Mouse (Mus musculus): ENCODE data around the gene Nrf1. TPM values are rescaled to one million over a fixed set of nuclear protein-coding genes. Genes with fewer than 3 reads are reported as not detected.

Nrf1 gene
- polyA plus RNA-seq, 1 experiment from 2014 or later = 78.9 TPM

- Histone ChIP-seq H3K9me3 (no peaks in the 10 kb centered on the region), H3K4me3 (no peak overlapping the region), H3K36me3 (peaks cover 69% of the 10 kb centered on the region), H3K4me1 (no peaks in the 10 kb centered on the region), H3K9ac (replicated peaks) (no peak overlapping the region), H3K27me3 (no peaks in the 10 kb centered on the region), H3K4me2 (replicated peaks) (no peak overlapping the region), H3K27ac (replicated peaks) (no peak overlapping the region)
- no peak for ATAC-seq (ENCODE audit: low FRiP score, low read depth)
- WGBS = 70% methylated on average over 1 of the region's 1 CpGs
These were observed 75.6 kb downstream of the Nrf1 start for GRCm38 (mm10) chr6:30123391-30123790.

GRCm38 (mm10) chr6:30126060-30126459 is 78.3 kb downstream of the Nrf1 start:
- ATAC-seq (ENCODE audit: low FRiP score, low read depth) = no peak
- Histone ChIP-seq H3K4me2 (replicated peaks) (no peak overlapping the region), H3K9me3 (no peaks in the 10 kb centered on the region), H3K4me1 (no peaks in the 10 kb centered on the region), H3K27me3 (no peaks in the 10 kb centered on the region), H3K27ac (replicated peaks) (no peak overlapping the region), H3K36me3 (peaks cover 53% of the 10 kb centered on the region), H3K9ac (replicated peaks) (no peak overlapping the region), H3K4me3 (no peak overlapping the region)
- 92% methylated on average over 7 of the region's 7 CpGs for WGBS

GRCm38 (mm10) chr6:30126766-30127165 is 79.0 kb downstream of the Nrf1 start:
- no peaks in the 10 kb centered on the region for H3K4me1 ChIP-seq
- H3K9me3 ChIP-seq = no peaks in the 10 kb centered on the region
- no peak overlapping the region for H3K4me3 ChIP-seq
- H3K27me3 ChIP-seq = no peaks in the 10 kb centered on the region
- no peak for ATAC-seq (ENCODE audit: low FRiP score, low read depth)
- H3K27ac ChIP-seq (replicated peaks) = no peak overlapping the region
- H3K4me2 ChIP-seq (replicated peaks) = no peak overlapping the region
- H3K9ac ChIP-seq (replicated peaks) = no peak overlapping the region
- 92% methylated on average over 7 of the region's 9 CpGs for WGBS
- peaks cover 50% of the 10 kb centered on the region for H3K36me3 ChIP-seq

- ATAC-seq (ENCODE audit: low FRiP score, low read depth) = no peak
- no peak overlapping the region for H3K27ac ChIP-seq (replicated peaks)
- no peak overlapping the region for H3K4me3 ChIP-seq
- no peak overlapping the region for H3K4me2 ChIP-seq (replicated peaks)
- H3K4me1 ChIP-seq = no peaks in the 10 kb centered on the region; the same call in 1 of the 2 replicates
- no peak overlapping the region for H3K9ac ChIP-seq (replicated peaks)
- H3K27me3 ChIP-seq = no peaks in the 10 kb centered on the region
- H3K9me3 ChIP-seq = no peaks in the 10 kb centered on the region
- H3K36me3 ChIP-seq = peaks cover 51% of the 10 kb centered on the region
- 92% methylated on average over 3 of the region's 3 CpGs for WGBS
These were observed 84.6 kb downstream of the Nrf1 start for GRCm38 (mm10) chr6:30132399-30132798.

- H3K9ac ChIP-seq (replicated peaks) = no peak overlapping the region
- no peaks in the 10 kb centered on the region for H3K9me3 ChIP-seq
- H3K4me3 ChIP-seq = no peak overlapping the region
- ATAC-seq (ENCODE audit: low FRiP score, low read depth) = no peak
- H3K4me2 ChIP-seq (replicated peaks) = no peak overlapping the region
- H3K36me3 ChIP-seq = peaks cover 59% of the 10 kb centered on the region
- H3K27me3 ChIP-seq = no peaks in the 10 kb centered on the region
- WGBS = 50% methylated on average over 3 of the region's 3 CpGs
- no peak overlapping the region for H3K27ac ChIP-seq (replicated peaks)
- no peaks in the 10 kb centered on the region; the same call in 1 of the 2 replicates for H3K4me1 ChIP-seq
These were observed 87.8 kb downstream of the Nrf1 start for GRCm38 (mm10) chr6:30135590-30135989.

- Histone ChIP-seq H3K9ac (replicated peaks) (no peak overlapping the region), H3K4me1 (no peaks in the 10 kb centered on the region; the same call in 1 of the 2 replicates), H3K4me2 (replicated peaks) (no peak overlapping the region), H3K27me3 (no peaks in the 10 kb centered on the region), H3K27ac (replicated peaks) (no peak overlapping the region), H3K36me3 (peaks cover 66% of the 10 kb centered on the region), H3K4me3 (no peak overlapping the region), H3K9me3 (no peaks in the 10 kb centered on the region)
- no peak for ATAC-seq (ENCODE audit: low FRiP score, low read depth)
- 71% methylated on average over 2 of the region's 2 CpGs for WGBS
These were observed 89.4 kb downstream of the Nrf1 start for GRCm38 (mm10) chr6:30137227-30137626.

GRCm38 (mm10) chr6:30139329-30140045 is 91.7 kb downstream of the Nrf1 start:
- H3K4me1 ChIP-seq = no peaks in the 10 kb centered on the region; the same call in 1 of the 2 replicates
- 90% methylated on average over 7 of the region's 7 CpGs for WGBS
- peaks cover 72% of the 10 kb centered on the region for H3K36me3 ChIP-seq
- H3K27me3 ChIP-seq = no peaks in the 10 kb centered on the region
- no peaks in the 10 kb centered on the region for H3K9me3 ChIP-seq
- H3K27ac ChIP-seq (replicated peaks) = no peak overlapping the region
- no peak overlapping the region for H3K9ac ChIP-seq (replicated peaks)
- no peak for ATAC-seq (ENCODE audit: low FRiP score, low read depth)
- H3K4me3 ChIP-seq = no peak overlapping the region
- H3K4me2 ChIP-seq (replicated peaks) = no peak overlapping the region

- 95% methylated on average over 4 of the region's 4 CpGs for WGBS
- no peak for ATAC-seq (ENCODE audit: low FRiP score, low read depth)
These were observed 95.5 kb downstream of the Nrf1 start for GRCm38 (mm10) chr6:30143263-30143662.

GRCm38 (mm10) chr6:30147058-30147457 is 99.3 kb downstream of the Nrf1 start:
- 42% methylated on average over 7 of the region's 7 CpGs for WGBS
- ATAC-seq (ENCODE audit: low FRiP score, low read depth) = no peak

More at GRCm38 (mm10) chr6:30143263-30143662, 95.5 kb downstream of the Nrf1 start:
- H3K27me3 ChIP-seq = no peaks in the 10 kb centered on the region
- H3K36me3 ChIP-seq = peaks cover 64% of the 10 kb centered on the region
- H3K4me1 ChIP-seq = 0 out of 2 replicates have a peak, but pooled peaks cover 5% of the 10 kb centered on the region
- H3K27ac ChIP-seq (replicated peaks) = no peak overlapping the region
- no peaks in the 10 kb centered on the region for H3K9me3 ChIP-seq
- no peak overlapping the region for H3K9ac ChIP-seq (replicated peaks)
- no peak overlapping the region for H3K4me2 ChIP-seq (replicated peaks)
- no peak overlapping the region for H3K4me3 ChIP-seq

GRCm38 (mm10) chr6:30147753-30148152 is 100.0 kb downstream of the Nrf1 start:
- Histone ChIP-seq H3K4me3 (no peak overlapping the region), H3K9me3 (no peaks in the 10 kb centered on the region), H3K9ac (replicated peaks) (no peak overlapping the region), H3K4me1 (peaks cover 13% of the 10 kb centered on the region), H3K4me2 (replicated peaks) (no peak overlapping the region), H3K36me3 (peaks cover 34% of the 10 kb centered on the region), H3K27ac (replicated peaks) (no peak overlapping the region), H3K27me3 (no peaks in the 10 kb centered on the region)
- WGBS = 91% methylated on average over 6 of the region's 6 CpGs
- no peak for ATAC-seq (ENCODE audit: low FRiP score, low read depth)

More at GRCm38 (mm10) chr6:30147058-30147457, 99.3 kb downstream of the Nrf1 start:
- Histone ChIP-seq H3K27ac (replicated peaks) (no peak overlapping the region), H3K27me3 (no peaks in the 10 kb centered on the region), H3K36me3 (peaks cover 40% of the 10 kb centered on the region), H3K4me1 (peaks cover 6% of the 10 kb centered on the region), H3K4me3 (no peak overlapping the region), H3K9me3 (no peaks in the 10 kb centered on the region), H3K9ac (replicated peaks) (no peak overlapping the region), H3K4me2 (replicated peaks) (no peak overlapping the region)

GRCm38 (mm10) chr6:30150471-30150870 is 102.7 kb downstream of the Nrf1 start:
- no peak overlapping the region for H3K4me2 ChIP-seq (replicated peaks)
- peaks cover 19% of the 10 kb centered on the region for H3K4me1 ChIP-seq
- WGBS = 94% methylated on average over 8 of the region's 8 CpGs
- no peak overlapping the region for H3K9ac ChIP-seq (replicated peaks)
- no peak for ATAC-seq (ENCODE audit: low FRiP score, low read depth)
- H3K27ac ChIP-seq (replicated peaks) = no peak overlapping the region
- peaks cover 14% of the 10 kb centered on the region for H3K36me3 ChIP-seq
- H3K4me3 ChIP-seq = no peak overlapping the region
- H3K9me3 ChIP-seq = no peaks in the 10 kb centered on the region
- H3K27me3 ChIP-seq = no peaks in the 10 kb centered on the region

- H3K36me3 ChIP-seq = peaks cover 14% of the 10 kb centered on the region
- H3K27me3 ChIP-seq = no peaks in the 10 kb centered on the region
- peaks cover 15% of the 10 kb centered on the region for H3K4me1 ChIP-seq
- no peak overlapping the region for H3K4me3 ChIP-seq
- H3K4me2 ChIP-seq (replicated peaks) = no peak overlapping the region
- 90% methylated on average over 12 of the region's 12 CpGs for WGBS
- no peak for ATAC-seq (ENCODE audit: low FRiP score, low read depth)
- peak overlapping the region; percentile 56; the same call in 1 of the 2 replicates for H3K27ac ChIP-seq (replicated peaks)
- H3K9me3 ChIP-seq = no peaks in the 10 kb centered on the region
- no peak overlapping the region for H3K9ac ChIP-seq (replicated peaks)
These were observed 104.4 kb downstream of the Nrf1 start for GRCm38 (mm10) chr6:30152163-30152562.

Measured in midbrain, embryonic 12.5 days (tissue).